Mouse (Mus musculus): ENCODE results near the gene Ppp1r14d.
A peak's percentile ranks its signal among the peaks of the same experiment; 100 is the strongest.

Ppp1r14d gene

GRCm38 (mm10) chr2:119236682-119237209, 7.0 kb upstream of the Ppp1r14d start:
- DNase-seq (ENCODE audit: low read depth): no peak

- no peak for DNase-seq (ENCODE audit: low read depth)
These were observed 20.6 kb downstream of the Ppp1r14d start for GRCm38 (mm10) chr2:119209176-119209507.

DNA sequence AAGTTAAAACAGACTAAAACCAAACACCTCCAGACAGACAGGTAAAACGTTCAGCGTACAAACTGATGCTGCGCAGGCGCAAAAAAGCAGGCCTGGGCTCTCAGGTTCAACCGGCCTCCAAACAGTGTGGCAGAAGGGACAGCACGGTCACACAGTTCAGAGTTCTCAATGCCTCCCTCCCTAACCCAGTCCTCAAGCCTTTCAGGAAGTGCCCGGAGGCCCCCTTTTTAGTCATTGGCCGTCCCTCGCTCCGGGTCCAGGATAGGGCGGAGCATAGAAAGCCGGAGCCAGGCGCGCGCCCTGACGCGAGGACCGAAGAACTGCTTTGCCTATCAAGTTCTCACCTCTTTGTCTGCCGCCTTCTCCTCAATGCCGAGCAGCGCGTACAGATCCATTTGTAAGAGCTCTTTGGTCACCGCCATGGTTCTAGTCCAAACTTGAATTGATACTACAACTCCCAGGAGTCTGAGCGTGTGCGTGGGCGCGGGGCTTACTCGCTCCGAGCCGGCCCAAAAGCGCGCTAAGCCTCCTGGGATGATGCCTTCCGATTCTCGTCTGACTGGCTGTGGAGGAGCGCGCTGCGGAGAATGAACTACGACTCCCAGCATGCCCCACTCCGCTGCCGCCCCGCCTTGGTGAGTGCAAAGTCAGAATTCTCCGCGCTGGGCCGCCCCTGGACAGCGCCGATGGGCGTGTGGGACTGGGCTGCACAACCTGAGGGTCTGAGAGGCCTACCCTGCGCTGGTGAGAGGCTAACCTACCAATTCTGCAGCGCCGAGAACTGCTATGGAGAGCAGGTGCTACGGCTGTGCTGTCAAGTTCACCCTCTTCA, 21.1 kb downstream of the Ppp1r14d start, which contains the start of the genes Zfyve19 and Dnajc17:
TSS of gene Zfyve19 (plus strand) at position 274 of the 832 bp plus-strand sequence.
TSS of gene Dnajc17 (minus strand) at position 452 of the 832 bp plus-strand sequence.
- peak; percentile 94 for DNase-seq (ENCODE audit: low read depth)

DNA sequence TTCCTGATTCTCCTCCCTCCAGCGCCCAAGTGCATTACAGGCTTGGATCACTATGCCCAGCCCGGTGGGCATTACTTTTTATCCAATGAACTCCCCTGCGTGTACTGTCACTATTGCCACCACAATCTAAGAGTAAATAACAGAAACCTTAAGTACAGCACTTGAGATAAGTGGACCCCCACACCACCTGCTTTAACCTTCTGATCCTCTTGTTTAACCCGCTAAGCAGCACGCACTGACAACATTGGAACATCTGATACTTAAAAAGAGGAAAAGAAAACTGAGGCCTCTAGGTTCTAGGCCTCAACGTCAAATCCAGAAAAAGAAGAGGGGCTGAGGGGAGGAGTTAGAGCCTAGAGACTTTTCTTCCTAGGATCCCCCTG, 21.8 kb downstream of the Ppp1r14d start:
- DNase-seq (ENCODE audit: low read depth): no peak

DNA sequence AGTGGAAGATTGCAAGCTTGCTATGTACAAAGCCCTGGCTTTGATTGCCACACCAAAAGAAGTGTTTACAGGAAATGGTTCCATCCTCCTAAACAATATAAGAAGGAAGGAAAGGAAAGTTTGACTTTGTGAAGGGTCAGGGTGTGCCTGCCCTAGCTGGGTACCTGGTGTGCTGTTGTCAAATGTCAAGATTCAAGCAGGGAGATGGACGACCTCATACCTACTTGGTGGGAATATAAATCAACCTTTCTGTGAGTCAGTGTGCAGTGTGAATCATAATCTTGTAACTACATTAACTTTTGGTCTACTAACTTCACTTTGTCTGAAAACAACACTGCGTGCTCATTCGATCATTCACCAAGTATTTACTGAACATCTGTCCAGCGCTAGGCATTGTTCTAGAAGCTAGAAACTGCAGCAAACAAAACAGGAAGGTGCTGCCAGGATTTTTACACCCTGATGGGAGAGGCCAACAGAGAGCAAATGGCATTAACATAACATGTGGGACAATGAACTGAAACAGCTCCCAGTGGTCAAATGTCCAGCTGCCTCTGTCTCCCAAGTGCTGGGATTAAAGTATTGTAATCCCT, 25.7 kb downstream of the Ppp1r14d start:
- no peak for DNase-seq (ENCODE audit: low read depth)

- DNase-seq (ENCODE audit: low read depth): no peak
These were observed 26.7 kb downstream of the Ppp1r14d start for GRCm38 (mm10) chr2:119202914-119203453.

DNA sequence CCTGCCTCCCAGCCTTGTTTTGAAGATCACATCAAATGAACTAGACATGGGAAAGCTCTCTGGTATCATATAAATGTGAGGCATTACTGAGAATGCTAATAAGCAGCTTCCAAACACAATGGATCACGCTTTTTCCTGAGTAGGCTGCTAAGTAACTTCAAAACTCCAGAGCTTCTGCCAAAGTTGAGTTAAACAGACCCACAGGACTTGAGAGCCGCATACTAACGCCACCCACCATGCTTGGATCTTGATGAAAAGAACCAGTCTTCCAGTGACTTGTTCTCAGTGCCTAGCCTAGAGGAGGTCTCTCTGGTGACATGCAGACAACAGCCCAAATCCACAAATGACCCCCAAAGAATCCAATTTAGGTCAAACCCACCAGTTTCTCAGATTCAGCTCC, 30.8 kb downstream of the Ppp1r14d start:
- no peak for DNase-seq (ENCODE audit: low read depth)

- no peak for DNase-seq (ENCODE audit: low read depth)
These were observed 31.7 kb downstream of the Ppp1r14d start for GRCm38 (mm10) chr2:119198049-119198448.

GRCm38 (mm10) chr2:119197493-119197892, 32.2 kb downstream of the Ppp1r14d start:
- no peak for DNase-seq (ENCODE audit: low read depth)

GRCm38 (mm10) chr2:119196316-119197108, 33.2 kb downstream of the Ppp1r14d start:
- DNase-seq (ENCODE audit: low read depth): no peak

DNA sequence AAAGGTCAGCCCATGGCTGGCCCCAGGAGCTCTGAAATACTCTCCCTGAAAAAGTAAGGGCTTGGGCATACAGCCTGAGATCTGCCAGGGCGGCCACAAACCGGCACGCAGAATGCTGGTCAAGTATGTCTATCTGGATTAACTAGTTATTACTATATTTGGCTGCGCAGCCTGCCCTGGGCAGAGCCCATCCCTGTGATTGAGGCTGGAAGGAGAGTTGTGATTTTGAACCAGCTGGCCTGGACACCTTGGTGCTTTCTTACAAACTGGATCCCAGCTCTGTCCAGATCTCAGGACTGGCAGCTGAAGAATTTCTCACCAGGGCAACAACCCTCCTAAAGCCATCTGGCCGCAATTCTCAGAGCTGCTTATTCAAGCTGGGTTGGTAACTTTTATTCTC, 35.6 kb downstream of the Ppp1r14d start:
- DNase-seq (ENCODE audit: low read depth): no peak

- no peak for DNase-seq (ENCODE audit: low read depth)
These were observed 38.7 kb downstream of the Ppp1r14d start for GRCm38 (mm10) chr2:119190969-119191368.

DNA sequence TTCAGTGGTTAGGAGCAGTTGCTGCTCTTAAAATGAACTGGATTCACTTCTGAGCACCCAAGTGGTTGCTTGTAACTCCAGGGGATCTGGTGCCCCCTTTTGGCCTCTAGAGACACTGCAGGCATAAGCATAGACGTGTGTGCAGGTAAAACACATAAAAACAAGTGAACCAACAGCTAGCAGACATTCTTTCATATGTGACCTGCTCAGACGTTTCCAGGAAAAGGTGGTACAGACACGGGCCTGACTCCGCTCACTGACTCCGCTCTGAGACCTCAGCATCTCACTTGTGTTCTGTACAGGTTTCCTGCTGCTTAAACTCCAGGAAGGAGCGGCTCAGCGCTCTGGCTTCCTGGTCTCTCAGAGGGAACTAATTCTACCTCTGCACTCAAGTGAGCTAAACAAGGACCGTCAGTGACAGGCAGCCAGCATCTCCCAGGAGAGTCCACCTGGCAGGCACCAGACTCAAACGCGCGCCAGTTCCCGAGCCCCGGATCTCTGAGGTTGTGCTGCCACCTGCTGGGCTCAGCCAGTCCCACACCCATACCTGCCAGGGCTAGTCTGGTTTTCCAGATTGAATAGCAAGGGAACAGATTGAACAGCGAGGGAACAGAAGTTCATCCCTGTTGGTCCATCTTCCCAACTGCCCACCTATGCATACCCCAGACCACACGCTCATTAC, 40.5 kb downstream of the Ppp1r14d start:
- DNase-seq (ENCODE audit: low read depth): peak; percentile 71

GRCm38 (mm10) chr2:119182914-119183313, 46.8 kb downstream of the Ppp1r14d start:
- no peak for DNase-seq (ENCODE audit: low read depth)

DNA sequence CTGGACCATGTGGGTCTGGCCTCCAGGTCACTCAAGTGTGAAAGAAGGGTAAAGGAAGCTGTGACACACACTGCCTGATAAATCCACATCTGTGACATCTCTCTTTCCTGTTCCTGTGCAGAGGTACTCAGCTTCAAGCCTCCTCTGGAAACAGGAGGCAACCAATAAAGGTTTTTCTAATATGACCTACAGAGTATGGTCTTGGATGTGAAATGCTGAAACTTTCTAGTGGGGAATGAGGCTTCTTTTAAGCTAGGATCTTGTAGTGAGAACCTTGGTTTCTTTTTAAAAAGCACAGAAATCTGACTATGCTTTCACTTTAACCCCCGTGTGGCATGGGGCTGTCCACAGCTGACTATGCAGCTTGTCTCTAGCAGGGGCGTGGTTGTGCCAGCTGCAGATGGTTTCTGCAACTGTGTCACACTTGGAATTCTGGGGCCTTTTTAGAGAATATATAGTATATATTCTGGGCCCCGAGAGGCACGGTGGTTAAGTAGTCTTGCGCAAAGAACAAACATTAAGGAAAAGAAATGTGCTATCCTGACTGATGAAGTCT, 52.2 kb downstream of the Ppp1r14d start:
- no peak for DNase-seq (ENCODE audit: low read depth)

DNA sequence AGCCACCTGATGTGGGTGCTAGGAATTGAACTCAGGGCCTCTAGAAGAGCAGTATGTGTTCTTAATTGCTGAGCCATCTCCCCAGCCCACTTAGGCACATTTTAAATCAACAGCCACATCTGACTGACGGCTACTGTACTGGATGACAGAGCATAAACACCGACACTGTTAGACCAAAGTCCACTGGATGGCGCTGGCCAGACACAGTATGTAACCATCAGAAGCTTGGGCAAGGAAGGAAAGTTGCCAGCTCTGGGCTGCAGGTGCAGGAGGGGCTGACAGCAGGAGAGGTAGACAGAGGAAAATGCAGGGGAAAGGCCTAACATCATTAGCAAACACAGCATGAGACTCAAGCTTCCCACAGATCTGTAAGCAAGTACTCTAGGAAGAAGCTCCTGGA, 52.9 kb downstream of the Ppp1r14d start:
- no peak for DNase-seq (ENCODE audit: low read depth)

GRCm38 (mm10) chr2:119175614-119176013, 54.1 kb downstream of the Ppp1r14d start:
- no peak for DNase-seq (ENCODE audit: low read depth)

DNA sequence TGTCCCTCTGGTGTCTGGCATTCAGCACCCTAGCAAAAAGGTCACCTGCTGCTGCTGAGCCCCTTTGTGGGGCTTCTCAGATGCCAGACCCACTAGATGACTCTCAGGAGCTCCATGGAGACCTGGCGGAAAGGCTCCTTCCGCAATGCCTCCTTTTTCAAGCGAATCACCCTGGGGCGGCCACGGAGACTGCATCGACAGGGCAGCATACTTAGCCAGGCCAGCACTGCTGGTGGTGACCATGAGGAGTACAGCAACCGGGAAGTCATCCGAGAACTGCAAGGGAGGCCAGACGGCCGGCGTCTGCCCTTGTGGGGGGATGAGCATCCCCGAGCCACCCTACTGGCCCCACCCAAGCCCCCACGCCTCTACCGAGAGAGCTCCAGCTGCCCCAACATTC, 54.8 kb downstream of the Ppp1r14d start:
- no peak for DNase-seq (ENCODE audit: low read depth)

- no peak for DNase-seq (ENCODE audit: low read depth)
These were observed 55.6 kb downstream of the Ppp1r14d start, which contains the start of gene Gm14137 for GRCm38 (mm10) chr2:119173991-119174651. TSS of gene Gm14137 (plus strand) at chr2:119174509.

GRCm38 (mm10) chr2:119172862-119173576, 56.7 kb downstream of the Ppp1r14d start:
- DNase-seq (ENCODE audit: low read depth): no peak

Measured in c-Kit-positive CD71-negative TER-119-negative erythroid progenitor cells, embryonic 14.5 days (primary cell).